Mouse (Mus musculus): ENCODE measurements at regions not wholly inside any gene's neighbourhood (a gene's known extent, or its start where the extent isn't known, plus 50 kb on each side); places are given as distances from the start of the nearest gene placed in this dataset.
A peak's percentile ranks its signal among the peaks of the same experiment; 100 is the strongest.

DNA sequence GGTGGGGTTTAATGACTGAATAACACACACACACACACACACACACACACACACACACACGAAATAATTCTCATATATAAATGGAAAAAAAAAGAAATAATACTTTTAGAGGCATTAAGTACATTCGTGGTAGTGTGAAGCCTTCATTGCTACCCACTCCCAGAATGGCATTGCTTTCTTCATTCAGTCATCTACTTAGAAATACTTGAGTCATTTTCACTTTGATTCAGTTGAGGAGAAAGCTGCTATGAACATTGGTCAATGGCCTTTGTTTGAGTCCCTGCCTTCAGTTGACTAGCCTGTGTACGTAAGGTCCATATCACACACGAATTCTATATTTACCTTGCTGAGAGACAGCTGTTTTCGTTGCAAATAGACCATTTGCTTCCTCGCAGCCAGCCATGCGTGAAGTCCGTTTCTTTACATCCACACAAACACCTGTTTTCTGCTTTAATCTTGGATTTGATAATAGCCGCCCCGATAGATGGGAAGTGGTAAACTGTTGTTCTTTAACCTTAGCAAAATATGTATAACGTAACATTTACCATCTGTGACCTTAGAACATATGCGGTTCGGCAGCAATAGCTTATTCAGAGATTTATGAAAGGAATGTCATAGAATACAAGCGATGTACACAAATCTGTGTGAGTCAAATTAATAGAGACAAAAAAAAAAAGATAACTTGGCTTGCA, 72.3 kb upstream of the Cpm start:
- H3K27ac ChIP-seq (ENCODE audit: low read depth, low read length), result no peak overlapping the region
- WGBS, result 88% methylated on average over 14 of the region's 14 CpGs
- H3K4me1 ChIP-seq (ENCODE audit: control insufficient read depth, insufficient read depth, low read length), result no peaks in the 10 kb centered on the region
- H3K4me2 ChIP-seq, result no peak overlapping the region
- no peaks in the 10 kb centered on the region for H3K27me3 ChIP-seq (ENCODE audit: control insufficient read depth, insufficient read depth, low read length)
- no peak overlapping the region for H3K9ac ChIP-seq (ENCODE audit: low read length)
- DNase-seq (ENCODE audit: low spot score, missing footprints) (no peak), ATAC-seq (ENCODE audit: low FRiP score) (no peak)
- H3K9me3 ChIP-seq (ENCODE audit: control insufficient read depth, low read length), result no peaks in the 10 kb centered on the region
- H3K36me3 ChIP-seq (ENCODE audit: control insufficient read depth, insufficient read depth, low read length), result no peaks in the 10 kb centered on the region
- H3K4me3 ChIP-seq (ENCODE audit: low read depth, low read length), result no peak overlapping the region

DNA sequence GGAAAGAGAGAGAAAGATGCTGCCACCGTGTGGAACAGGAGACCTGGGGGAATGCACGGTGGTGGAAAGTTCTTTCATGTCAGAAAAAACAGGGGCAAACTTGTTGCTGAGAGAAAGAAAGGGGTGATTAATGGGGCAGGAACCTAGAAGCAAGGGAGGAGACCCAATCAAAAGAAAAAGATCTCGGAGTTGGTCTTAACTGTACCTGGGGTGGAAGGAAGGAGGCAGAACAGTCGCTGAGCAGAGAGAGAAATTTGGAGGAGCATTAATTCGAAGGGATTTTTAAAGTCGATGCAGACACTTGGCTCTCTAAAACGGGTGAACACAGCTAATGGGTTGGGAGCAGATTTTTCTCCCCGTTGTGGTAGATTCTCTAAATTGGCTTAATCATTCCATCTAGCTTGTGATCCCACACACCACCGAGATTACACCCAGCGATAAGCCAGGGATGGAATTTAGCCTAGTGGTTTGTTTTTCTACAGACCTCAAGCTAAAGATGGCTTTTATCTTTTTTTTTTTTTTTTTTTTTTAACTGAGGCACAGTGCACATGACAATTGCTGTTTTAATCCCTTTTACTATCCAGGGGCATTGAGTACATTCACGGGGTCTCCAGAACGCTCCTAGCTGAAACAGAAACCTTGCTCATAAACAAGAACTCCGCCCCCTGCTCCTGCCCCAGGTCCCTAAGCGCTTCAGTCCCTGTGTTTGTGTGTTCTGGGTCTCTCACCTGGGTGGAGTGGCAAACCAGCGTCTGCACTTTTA, 73.1 kb upstream of the Cpm start:
- H3K4me2 ChIP-seq, result no peak overlapping the region
- no peak for DNase-seq (ENCODE audit: low spot score, missing footprints)
- H3K9me3 ChIP-seq (ENCODE audit: control insufficient read depth, low read length), result no peaks in the 10 kb centered on the region
- H3K9ac ChIP-seq (ENCODE audit: low read length), result no peak overlapping the region
- no peaks in the 10 kb centered on the region for H3K36me3 ChIP-seq (ENCODE audit: control insufficient read depth, insufficient read depth, low read length)
- no peaks in the 10 kb centered on the region for H3K4me1 ChIP-seq (ENCODE audit: control insufficient read depth, insufficient read depth, low read length)
- H3K27ac ChIP-seq (ENCODE audit: low read depth, low read length), result no peak overlapping the region
- ATAC-seq (ENCODE audit: low FRiP score), result no peak
- no peaks in the 10 kb centered on the region for H3K27me3 ChIP-seq (ENCODE audit: control insufficient read depth, insufficient read depth, low read length)
- WGBS, result 42% methylated on average over 15 of the region's 15 CpGs
- no peak overlapping the region for H3K4me3 ChIP-seq (ENCODE audit: low read depth, low read length)

DNA sequence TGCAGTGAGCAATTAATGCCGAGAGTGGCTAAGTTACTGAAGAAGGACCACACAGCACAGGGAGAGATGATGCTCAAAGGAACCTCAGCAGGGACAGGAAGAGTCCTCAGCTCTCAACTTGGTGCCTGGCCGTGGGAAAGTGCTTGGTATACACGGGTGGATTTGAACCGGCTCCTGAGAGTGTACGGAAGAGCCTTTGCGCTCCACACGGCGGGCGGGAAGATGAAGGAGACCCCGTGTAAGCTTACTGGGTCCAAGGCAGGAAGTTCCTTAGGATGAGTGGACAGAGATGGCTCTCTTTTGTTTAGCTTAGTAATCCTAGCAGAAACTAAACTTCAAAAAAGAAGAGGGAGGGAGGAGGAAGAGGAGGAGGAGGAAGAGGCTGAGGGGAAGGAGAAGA, 73.8 kb upstream of the Cpm start:
- Histone ChIP-seq H3K36me3 (ENCODE audit: control insufficient read depth, insufficient read depth, low read length) (no peaks in the 10 kb centered on the region), H3K4me3 (ENCODE audit: low read depth, low read length) (no peak overlapping the region), H3K4me2 (no peak overlapping the region), H3K4me1 (ENCODE audit: control insufficient read depth, insufficient read depth, low read length) (no peaks in the 10 kb centered on the region), H3K9ac (ENCODE audit: low read length) (no peak overlapping the region), H3K9me3 (ENCODE audit: control insufficient read depth, low read length) (no peaks in the 10 kb centered on the region), H3K27me3 (ENCODE audit: control insufficient read depth, insufficient read depth, low read length) (no peaks in the 10 kb centered on the region), H3K27ac (ENCODE audit: low read depth, low read length) (no peak overlapping the region)
- WGBS, result 85% methylated on average over 10 of the region's 10 CpGs
- ATAC-seq (ENCODE audit: low FRiP score) (no peak), DNase-seq (ENCODE audit: low spot score, missing footprints) (no peak)

DNA sequence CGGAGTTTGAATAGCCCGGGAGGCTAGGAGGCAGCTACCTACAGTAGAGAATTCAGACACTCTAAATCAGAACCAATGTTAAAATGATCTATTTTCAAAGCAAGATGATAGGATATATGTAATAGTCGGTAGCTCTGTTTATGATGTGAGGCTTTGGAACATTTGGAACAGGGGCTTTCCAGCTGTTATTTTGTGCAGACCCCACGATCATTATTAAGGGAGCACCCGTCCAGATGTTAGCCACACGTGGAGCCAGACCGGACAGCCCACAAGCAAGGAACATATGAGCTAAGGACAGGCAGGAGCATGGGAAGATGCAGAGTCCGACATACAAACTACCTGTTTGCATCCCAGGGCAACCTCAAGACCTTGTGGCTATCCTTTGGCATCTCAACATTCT, 74.3 kb upstream of the Cpm start:
- Histone ChIP-seq H3K9me3 (ENCODE audit: control insufficient read depth, low read length) (no peaks in the 10 kb centered on the region), H3K27me3 (ENCODE audit: control insufficient read depth, insufficient read depth, low read length) (no peaks in the 10 kb centered on the region), H3K9ac (ENCODE audit: low read length) (no peak overlapping the region), H3K36me3 (ENCODE audit: control insufficient read depth, insufficient read depth, low read length) (no peaks in the 10 kb centered on the region), H3K27ac (ENCODE audit: low read depth, low read length) (no peak overlapping the region), H3K4me1 (ENCODE audit: control insufficient read depth, insufficient read depth, low read length) (no peaks in the 10 kb centered on the region), H3K4me3 (ENCODE audit: low read depth, low read length) (no peak overlapping the region), H3K4me2 (no peak overlapping the region)
- 86% methylated on average over 8 of the region's 8 CpGs for WGBS
- DNase-seq (ENCODE audit: low spot score, missing footprints) (peak; percentile 69), ATAC-seq (ENCODE audit: low FRiP score) (no peak)

DNA sequence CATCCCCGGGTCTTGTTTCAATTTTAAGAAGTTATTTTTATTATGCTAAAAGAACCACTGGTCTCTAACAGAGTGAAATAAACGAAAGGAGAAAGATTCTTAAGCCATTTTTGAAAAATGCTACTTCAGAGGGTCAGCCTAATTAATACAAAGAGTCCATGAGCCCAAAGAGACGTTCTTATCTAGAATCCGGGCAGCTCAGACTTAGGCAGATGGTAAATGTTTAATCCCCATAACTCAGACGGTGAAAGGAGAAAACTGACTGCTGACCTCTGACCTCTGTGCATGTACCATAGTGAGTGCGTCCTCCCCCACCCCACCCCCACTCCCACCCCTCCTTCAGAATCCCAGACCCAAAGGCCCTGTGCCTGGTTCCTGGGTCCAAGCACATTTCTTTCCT, 74.8 kb upstream of the Cpm start:
- no peak overlapping the region for H3K4me2 ChIP-seq
- no peak for ATAC-seq (ENCODE audit: low FRiP score)
- 46% methylated on average over 6 of the region's 6 CpGs for WGBS

DNA sequence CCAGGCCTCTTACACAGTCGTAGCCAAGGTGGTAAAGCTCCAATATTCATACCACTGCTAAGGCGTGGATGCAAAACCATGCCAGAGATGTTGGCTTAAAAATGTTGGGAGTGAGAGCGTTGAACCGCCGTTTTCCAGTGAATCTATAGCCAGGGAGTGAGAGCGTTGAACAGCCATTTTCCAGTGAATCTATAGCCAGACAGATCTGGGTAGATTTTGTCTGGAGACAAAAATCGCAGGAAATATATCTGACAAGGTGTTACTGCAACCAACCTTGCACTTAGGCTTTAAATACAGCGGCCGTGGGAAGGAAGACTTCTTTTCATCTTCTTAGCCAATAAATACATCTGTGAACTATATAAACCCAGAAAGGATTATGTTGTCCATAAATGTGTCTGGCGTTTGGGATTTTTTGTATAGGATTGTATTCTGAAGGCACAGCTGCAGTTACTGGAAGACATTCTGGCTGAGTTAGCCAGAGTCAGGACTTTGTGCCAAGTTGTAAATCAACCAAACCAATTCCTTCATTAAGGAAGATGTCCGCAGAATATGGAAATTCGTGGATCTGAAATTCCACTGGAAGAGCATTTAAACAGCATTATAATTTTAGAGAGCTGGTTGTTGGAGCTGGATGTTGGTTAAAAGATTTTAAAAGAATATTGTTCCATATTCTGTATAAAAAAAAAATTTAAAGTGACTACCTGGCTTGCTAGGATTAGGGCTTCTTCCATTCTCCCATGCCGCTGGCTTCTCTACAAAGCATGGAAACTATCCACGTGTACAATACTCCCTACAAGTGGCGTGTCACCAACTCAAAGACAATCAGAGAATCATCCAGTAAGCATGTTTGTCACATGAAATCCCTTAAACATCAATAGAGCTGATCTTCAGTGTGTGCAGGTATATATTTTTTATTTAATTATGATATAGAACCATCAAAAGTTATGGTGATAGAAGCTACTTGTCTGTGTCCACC, 75.8 kb upstream of the Cpm start:
- H3K4me3 ChIP-seq (ENCODE audit: low read depth, low read length), result no peak overlapping the region
- WGBS, result 90% methylated on average over 15 of the region's 15 CpGs
- no peak overlapping the region for H3K27ac ChIP-seq (ENCODE audit: low read depth, low read length)
- H3K9me3 ChIP-seq (ENCODE audit: control insufficient read depth, low read length), result no peaks in the 10 kb centered on the region
- H3K27me3 ChIP-seq (ENCODE audit: control insufficient read depth, insufficient read depth, low read length), result no peaks in the 10 kb centered on the region
- no peak overlapping the region for H3K9ac ChIP-seq (ENCODE audit: low read length)
- H3K4me2 ChIP-seq, result no peak overlapping the region
- DNase-seq (ENCODE audit: low spot score, missing footprints), result peak; percentile 54
- no peak for ATAC-seq (ENCODE audit: low FRiP score)
- H3K36me3 ChIP-seq (ENCODE audit: control insufficient read depth, insufficient read depth, low read length), result no peaks in the 10 kb centered on the region
- H3K4me1 ChIP-seq (ENCODE audit: control insufficient read depth, insufficient read depth, low read length), result no peaks in the 10 kb centered on the region

More for the DNA sequence above, 74.8 kb upstream of the Cpm start:
- no peak overlapping the region for H3K27ac ChIP-seq (ENCODE audit: low read depth, low read length)
- H3K4me3 ChIP-seq (ENCODE audit: low read depth, low read length), result no peak overlapping the region
- no peak overlapping the region for H3K9ac ChIP-seq (ENCODE audit: low read length)
- H3K4me1 ChIP-seq (ENCODE audit: control insufficient read depth, insufficient read depth, low read length), result no peaks in the 10 kb centered on the region
- no peaks in the 10 kb centered on the region for H3K9me3 ChIP-seq (ENCODE audit: control insufficient read depth, low read length)
- H3K36me3 ChIP-seq (ENCODE audit: control insufficient read depth, insufficient read depth, low read length), result no peaks in the 10 kb centered on the region
- DNase-seq (ENCODE audit: low spot score, missing footprints), result no peak
- H3K27me3 ChIP-seq (ENCODE audit: control insufficient read depth, insufficient read depth, low read length), result no peaks in the 10 kb centered on the region

DNA sequence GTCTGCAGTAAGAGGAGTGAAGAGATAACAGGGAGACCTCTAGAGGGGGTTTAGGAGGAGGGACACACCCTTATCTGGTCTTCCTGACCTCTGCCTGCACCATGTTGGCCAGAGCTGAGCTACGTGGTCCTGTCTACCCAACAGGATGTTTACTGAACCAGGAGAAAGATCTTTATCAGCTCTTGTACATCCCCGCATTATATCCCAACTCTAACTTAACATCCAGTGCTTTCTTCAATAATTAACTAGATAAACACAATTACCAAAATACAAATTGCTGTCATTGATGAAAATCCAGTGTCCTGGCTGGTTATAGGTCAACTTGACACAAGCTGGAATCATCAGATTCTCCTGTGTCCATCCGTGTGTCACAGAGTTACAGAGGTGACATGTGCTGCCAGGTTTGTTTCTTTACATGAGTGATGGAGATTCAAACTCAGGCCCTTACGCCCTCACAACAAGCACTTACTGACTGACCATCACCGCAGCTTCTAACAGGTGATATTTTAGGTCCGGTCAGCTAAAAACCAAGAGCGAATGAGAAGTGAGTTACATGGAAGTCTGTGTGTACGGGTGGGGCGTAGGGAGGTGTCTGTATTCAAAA, 77.1 kb upstream of the Cpm start:
- Histone ChIP-seq H3K4me1 (ENCODE audit: control insufficient read depth, insufficient read depth, low read length) (no peaks in the 10 kb centered on the region), H3K27me3 (ENCODE audit: control insufficient read depth, insufficient read depth, low read length) (no peaks in the 10 kb centered on the region), H3K4me3 (ENCODE audit: low read depth, low read length) (no peak overlapping the region), H3K9ac (ENCODE audit: low read length) (no peak overlapping the region), H3K4me2 (no peak overlapping the region), H3K27ac (ENCODE audit: low read depth, low read length) (no peak overlapping the region), H3K9me3 (ENCODE audit: control insufficient read depth, low read length) (no peaks in the 10 kb centered on the region), H3K36me3 (ENCODE audit: control insufficient read depth, insufficient read depth, low read length) (no peaks in the 10 kb centered on the region)
- WGBS, result 92% methylated on average over 9 of the region's 9 CpGs
- peak; percentile 41 for DNase-seq (ENCODE audit: low spot score, missing footprints)
- ATAC-seq (ENCODE audit: low FRiP score), result no peak

DNA sequence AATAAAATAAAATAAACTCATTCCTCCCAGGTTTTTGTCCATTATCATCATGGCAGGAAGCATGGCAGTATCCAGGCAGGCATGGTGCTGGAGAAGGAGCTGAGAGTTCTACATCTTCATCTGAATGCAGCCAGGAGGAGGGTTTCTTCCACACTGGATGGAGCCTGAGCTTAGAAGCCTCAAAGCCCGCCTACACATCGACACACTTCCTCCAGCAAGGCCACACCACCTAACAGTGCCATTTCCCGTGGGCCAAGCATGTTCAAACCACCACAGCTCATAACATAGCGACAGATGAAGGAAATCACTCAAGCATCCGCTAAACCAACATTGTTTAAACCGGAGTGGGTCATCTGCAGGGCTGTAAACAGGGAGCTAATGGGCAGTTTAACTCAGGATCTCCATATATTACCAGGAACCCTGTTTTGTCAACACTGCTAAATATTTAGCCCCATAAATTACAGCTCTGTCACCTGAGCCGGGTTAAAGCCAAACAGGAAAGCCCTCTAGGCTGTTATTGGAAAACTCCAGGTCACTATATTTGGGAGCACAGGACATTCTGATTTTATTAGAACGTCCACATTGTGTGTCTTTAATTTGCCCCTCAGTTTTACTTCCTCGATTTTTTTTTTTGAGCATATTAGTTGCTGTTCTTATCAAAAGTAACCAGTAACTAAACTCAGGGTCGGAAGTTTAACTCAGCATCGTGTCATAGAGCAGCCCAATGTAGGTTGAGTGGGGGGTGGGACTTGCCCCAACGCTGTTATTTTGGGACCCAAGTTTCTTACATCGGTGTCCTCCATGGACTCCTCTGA, 77.9 kb upstream of the Cpm start:
- Histone ChIP-seq H3K9ac (ENCODE audit: low read length) (no peak overlapping the region), H3K4me2 (no peak overlapping the region), H3K27me3 (ENCODE audit: control insufficient read depth, insufficient read depth, low read length) (no peaks in the 10 kb centered on the region), H3K9me3 (ENCODE audit: control insufficient read depth, low read length) (no peaks in the 10 kb centered on the region), H3K27ac (ENCODE audit: low read depth, low read length) (no peak overlapping the region), H3K4me3 (ENCODE audit: low read depth, low read length) (no peak overlapping the region), H3K36me3 (ENCODE audit: control insufficient read depth, insufficient read depth, low read length) (no peaks in the 10 kb centered on the region), H3K4me1 (ENCODE audit: control insufficient read depth, insufficient read depth, low read length) (no peaks in the 10 kb centered on the region)
- WGBS, result 89% methylated on average over 13 of the region's 13 CpGs
- ATAC-seq (ENCODE audit: low FRiP score) (no peak), DNase-seq (ENCODE audit: low spot score, missing footprints) (peak; percentile 70)
